Mouse (Mus musculus) cerebellum, adult 9-11 months (tissue): ENCODE measurements around the gene Itpkb.
"Not testable (repeated sequence)": the region's sequence is repeated elsewhere in the genome, so short reads cannot be mapped to it uniquely, and the experiment has no call there.

Source experiments
- DNase-seq: peaks from one replicate; pipeline ENCODE4 v3.0.0; 2022

The Itpkb gene

DNA sequence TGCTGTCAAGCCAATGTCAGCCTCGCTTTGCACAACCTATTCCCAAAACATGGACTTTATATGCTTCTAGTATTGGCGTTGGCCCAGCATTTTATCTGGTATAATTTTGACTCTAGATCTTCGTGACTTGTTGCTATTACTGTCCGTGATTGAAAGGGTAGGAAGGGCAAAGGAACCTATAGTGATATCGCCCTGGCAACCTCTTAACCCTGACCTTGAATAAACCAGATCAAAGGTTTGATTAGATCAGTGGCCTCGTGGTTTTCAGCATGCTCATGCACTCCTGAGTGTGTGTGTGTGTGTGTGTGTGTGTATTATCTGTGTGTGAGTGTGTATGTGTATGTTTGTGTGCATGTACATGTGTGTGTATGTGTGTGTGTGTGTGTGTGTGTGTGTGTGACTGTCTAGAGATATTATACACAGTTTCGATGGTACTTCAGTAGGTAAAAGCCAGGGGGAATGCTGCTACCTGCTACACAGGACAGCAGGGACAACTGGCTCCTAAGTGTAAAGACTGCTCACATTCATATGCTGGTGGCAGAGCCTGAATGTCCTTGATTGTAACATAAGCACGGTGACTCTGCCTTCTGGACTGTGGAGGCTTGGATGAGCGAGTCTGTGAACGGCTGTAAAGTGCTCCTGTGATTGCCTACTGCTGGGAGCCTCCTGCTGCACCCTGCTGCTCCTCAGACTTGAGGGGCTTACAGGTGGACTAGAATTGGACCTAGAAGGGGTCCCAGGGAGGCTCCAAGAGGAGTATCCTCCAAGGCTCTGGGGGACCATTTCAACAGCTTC lies 40.8 kb downstream of the Itpkb start:
- DNase-seq: no peak

- DNase-seq: not testable (repeated sequence)
Observed at GRCm38 (mm10) chr1:180372258-180372657, 42.0 kb downstream of the Itpkb start.

GRCm38 (mm10) chr1:180376598-180376997 lies 46.3 kb downstream of the Itpkb start:
- no peak for DNase-seq

GRCm38 (mm10) chr1:180379559-180379958 lies 49.3 kb downstream of the Itpkb start:
- no peak for DNase-seq

GRCm38 (mm10) chr1:180382358-180382757 lies 52.1 kb downstream of the Itpkb start:
- no peak for DNase-seq

DNA sequence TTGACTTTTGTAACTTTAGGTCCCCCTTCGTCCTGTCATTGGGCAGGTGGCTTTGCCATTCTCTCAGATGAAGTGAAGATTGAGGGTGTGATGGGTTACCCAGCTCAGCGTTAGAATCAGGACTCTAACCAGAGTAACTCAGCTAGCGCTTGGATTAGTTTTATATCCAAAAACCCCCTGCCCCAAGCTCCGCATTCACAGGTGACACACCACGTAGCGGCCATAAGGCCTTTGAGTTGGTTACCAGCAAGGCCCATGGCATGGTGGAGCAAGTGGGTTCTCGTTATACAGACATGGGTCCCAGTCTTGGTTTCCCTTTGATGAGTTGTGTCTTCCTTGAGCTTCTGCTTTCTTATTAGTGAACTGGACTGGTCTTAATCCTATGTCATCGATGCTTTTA lies 53.6 kb downstream of the Itpkb start:
- DNase-seq: no peak

- DNase-seq: no peak
Observed at GRCm38 (mm10) chr1:180384486-180384885, 54.2 kb downstream of the Itpkb start.

GRCm38 (mm10) chr1:180385308-180385707 lies 55.0 kb downstream of the Itpkb start:
- no peak for DNase-seq

GRCm38 (mm10) chr1:180386951-180387749 lies 56.9 kb downstream of the Itpkb start:
- peak; percentile 99 for DNase-seq

GRCm38 (mm10) chr1:180387750-180388480 lies 57.6 kb downstream of the Itpkb start:
- DNase-seq: peak; percentile 30

DNA sequence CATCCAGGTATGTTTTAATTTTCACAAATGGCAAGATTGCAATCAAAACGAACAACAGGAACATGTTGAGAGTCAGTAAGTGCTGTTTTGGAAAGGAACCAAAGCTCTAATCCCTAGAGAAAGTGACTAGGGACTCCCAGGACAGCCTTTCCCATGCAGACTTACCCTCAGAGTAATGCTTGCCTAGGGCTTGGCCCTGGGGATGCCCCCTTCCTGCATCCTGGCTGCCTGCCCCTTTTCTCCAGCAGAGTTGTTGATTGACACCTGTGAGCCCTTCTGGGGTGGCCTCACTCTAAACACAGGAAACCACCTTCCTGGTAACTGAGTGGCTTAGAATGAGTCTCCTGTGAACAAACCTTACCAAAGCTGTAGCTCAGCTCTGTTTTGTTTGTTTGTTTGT lies 58.2 kb downstream of the Itpkb start:
- peak; percentile 57 for DNase-seq

DNA sequence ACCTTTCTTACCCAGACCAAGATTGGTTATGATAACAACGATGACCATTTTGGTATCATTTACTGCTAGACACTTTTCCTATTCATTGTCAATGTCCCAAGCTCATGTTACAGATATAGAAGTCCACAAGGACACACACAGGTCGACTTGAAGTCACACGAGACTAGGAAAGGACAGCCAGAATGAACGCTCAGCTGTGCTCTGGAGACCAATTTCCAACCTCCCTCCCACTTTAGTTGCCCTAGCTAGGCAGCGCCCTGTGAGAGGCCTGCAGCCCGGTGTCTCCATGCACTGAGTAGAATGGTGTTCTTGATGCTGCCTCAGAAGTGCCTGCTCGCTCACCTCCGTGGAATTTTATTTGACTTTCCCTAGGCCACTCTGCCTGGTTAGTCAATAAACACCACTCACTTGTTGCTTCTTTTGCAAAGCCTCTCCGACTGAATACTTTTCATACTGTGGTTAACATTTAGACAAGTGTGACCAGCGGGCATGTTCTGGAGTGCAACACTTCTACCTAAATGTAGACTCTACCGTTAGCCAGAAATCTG lies 59.0 kb downstream of the Itpkb start:
- not testable (repeated sequence) for DNase-seq

DNA sequence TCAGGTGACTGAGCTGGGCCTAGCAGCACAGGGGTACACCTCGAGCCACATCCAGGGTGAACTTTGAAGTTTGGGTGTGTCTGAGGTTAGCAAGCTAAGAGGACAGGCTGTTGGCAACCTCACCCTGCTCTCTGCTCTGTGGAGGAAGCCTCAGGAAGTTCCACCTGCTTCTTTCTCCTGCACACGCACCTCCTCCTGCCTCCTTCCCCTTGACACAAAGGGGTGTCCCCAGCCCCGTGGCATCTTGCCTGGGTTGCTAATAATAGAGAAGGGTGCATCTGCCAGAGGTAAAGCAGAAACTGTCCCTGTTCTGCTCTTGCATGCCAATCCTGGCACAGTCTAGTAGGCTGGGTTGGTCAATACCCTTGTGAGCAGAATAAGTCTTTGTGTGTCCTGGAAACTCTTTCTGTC lies 60.0 kb downstream of the Itpkb start:
- peak; percentile 69 for DNase-seq

GRCm38 (mm10) chr1:180390746-180391574 lies 60.7 kb downstream of the Itpkb start:
- DNase-seq: no peak

GRCm38 (mm10) chr1:180391575-180391945 lies 61.3 kb downstream of the Itpkb start:
- DNase-seq: no peak

GRCm38 (mm10) chr1:180392137-180392798 lies 62.0 kb downstream of the Itpkb start:
- DNase-seq: no peak

GRCm38 (mm10) chr1:180393017-180393797 lies 62.9 kb downstream of the Itpkb start:
- DNase-seq: no peak

DNA sequence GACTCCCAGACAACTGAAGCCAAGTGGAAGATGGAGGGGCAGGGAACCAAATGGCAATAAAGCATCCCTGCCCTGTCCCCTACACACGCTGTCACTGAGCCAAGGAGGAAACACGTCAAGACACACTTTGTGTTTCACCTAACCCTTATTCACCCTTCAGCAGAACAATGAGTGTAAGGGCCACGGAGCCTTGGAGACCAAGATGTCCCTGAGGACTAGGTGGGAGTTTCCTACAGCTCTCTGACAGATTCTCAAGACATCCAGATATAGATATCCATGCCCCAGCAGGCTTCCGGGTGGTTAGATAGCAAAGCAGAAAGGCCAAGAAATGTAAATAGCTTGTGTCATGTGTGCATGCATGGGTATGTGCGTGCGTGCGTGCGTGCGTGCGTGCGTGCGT lies 63.6 kb downstream of the Itpkb start:
- DNase-seq: no peak

- no peak for DNase-seq
Observed at GRCm38 (mm10) chr1:180397734-180398133, 67.4 kb downstream of the Itpkb start.

- no peak for DNase-seq
Observed at GRCm38 (mm10) chr1:180398446-180398845, 68.2 kb downstream of the Itpkb start.
